Mouse (Mus musculus) MEL (cell line): ENCODE data around the gene D630003M21Rik. TPM values are rescaled to one million over a fixed set of nuclear protein-coding genes. Genes with fewer than 3 reads are reported as not detected.

Source experiments
- DNase-seq: peaks from one replicate; pipeline ENCODE4 v3.0.0; 2011; ENCODE audit warnings: low read depth, low spot score
- H3K27ac ChIP-seq: 2 replicates; pipeline ENCODE4 v1.5.1; 2012; ENCODE audit warnings: low read depth, mild to moderate bottlenecking, control low read depth, low read length, moderate library complexity; ENCODE audit not compliant: control insufficient read depth
- H3K27me3 ChIP-seq, 2 experiments: fragments of 150-350 bp in 1 of 2; sonication (generic) in 1 of 2; 2 replicates each; pipeline ENCODE4 v1.6.1; 2012; ENCODE audit warnings: low read length in 2 of 2, mild to moderate bottlenecking in 2 of 2, improper control_type of control experiment in 1 of 2, moderate library complexity in 1 of 2; ENCODE audit not compliant: insufficient read depth in 2 of 2, control insufficient read depth in 1 of 2
- H3K36me3 ChIP-seq, 2 experiments: 2 replicates each; pipeline ENCODE4 v1.6.1; 2012 to 2014; ENCODE audit warnings: low read length in 2 of 2, improper control_type of control experiment in 1 of 2, inconsistent platforms in 1 of 2, mild to moderate bottlenecking in 1 of 2; ENCODE audit not compliant: insufficient read depth in 2 of 2, control insufficient read depth in 1 of 2
- H3K4me1 ChIP-seq, 2 experiments: fragments of 150-350 bp in 1 of 2; sonication (generic) in 1 of 2; 2 replicates each; pipeline ENCODE4 v1.6.1; 2012; ENCODE audit warnings: low read length in 2 of 2, improper control_type of control experiment in 1 of 2, mild to moderate bottlenecking in 1 of 2; ENCODE audit not compliant: insufficient read depth in 2 of 2, control insufficient read depth in 1 of 2
- H3K4me3 ChIP-seq, 2 experiments: fragments of 150-350 bp in 1 of 2; sonication (generic) in 1 of 2; 2 replicates each; pipeline ENCODE4 v1.5.1; 2012; ENCODE audit warnings: low read depth in 2 of 2, low read length in 2 of 2, mild to moderate bottlenecking in 2 of 2, moderate library complexity in 2 of 2, control low read depth in 1 of 2, improper control_type of control experiment in 1 of 2; ENCODE audit not compliant: control insufficient read depth in 1 of 2, insufficient read depth in 1 of 2
- H3K79me2 ChIP-seq: 2 replicates; pipeline ENCODE4 v1.6.1; 2012; ENCODE audit warnings: mild to moderate bottlenecking, low read length, moderate library complexity; ENCODE audit not compliant: control insufficient read depth, poor library complexity, insufficient read depth
- H3K9ac ChIP-seq: 2 replicates; pipeline ENCODE4 v1.6.1; 2012; ENCODE audit warnings: low read depth, mild to moderate bottlenecking, control low read depth, low read length, moderate library complexity; ENCODE audit not compliant: control insufficient read depth, poor library complexity, severe bottlenecking
- H3K9me3 ChIP-seq: fragments of 150-350 bp; sonication (generic); replicated peaks from 2 replicates; pipeline ENCODE4 v1.6.1; 2012; ENCODE audit warnings: mild to moderate bottlenecking, low read length, improper control_type of control experiment, moderate library complexity; ENCODE audit not compliant: insufficient read depth
- CHD2 ChIP-seq: IDR thresholded peaks from 2 replicates; pipeline ENCODE4 v1.6.1; 2011; ENCODE audit warnings: low read length, improper control_type of control experiment
- CTCF ChIP-seq, 3 experiments: IDR thresholded peaks in 2 of 3; conservative IDR thresholded peaks in 1 of 3; 2 replicates each; pipeline ENCODE4 v1.5.1; 2011 to 2012; ENCODE audit warnings: low read length in 3 of 3, low read depth in 2 of 3, mild to moderate bottlenecking in 2 of 3, improper control_type of control experiment in 1 of 3, inconsistent platforms in 1 of 3, mixed read lengths in 1 of 3, moderate library complexity in 1 of 3; ENCODE audit not compliant: control insufficient read depth in 1 of 3, insufficient read depth in 1 of 3, poor library complexity in 1 of 3, severe bottlenecking in 1 of 3
- ELF1 ChIP-seq: IDR thresholded peaks from 2 replicates; pipeline ENCODE4 v1.6.1; 2014; ENCODE audit warnings: low read depth, mild to moderate bottlenecking, inconsistent platforms, low read length, improper control_type of control experiment, moderate library complexity
- EP300 ChIP-seq, 2 experiments: IDR thresholded peaks; 2 replicates each; pipeline ENCODE4 v1.6.1; 2011; ENCODE audit warnings: improper control_type of control experiment in 2 of 2, low read length in 2 of 2, low read depth in 1 of 2, mild to moderate bottlenecking in 1 of 2
- ETS1 ChIP-seq: IDR thresholded peaks from 2 replicates; pipeline ENCODE4 v1.6.1; 2012; ENCODE audit warnings: low read depth, mild to moderate bottlenecking, inconsistent platforms, low read length, improper control_type of control experiment, moderate library complexity
- GABPA ChIP-seq: IDR thresholded peaks from 2 replicates; pipeline ENCODE4 v1.6.1; 2012; ENCODE audit warnings: low read depth, mild to moderate bottlenecking, inconsistent platforms, low read length, improper control_type of control experiment, moderate library complexity
- HCFC1 ChIP-seq: IDR thresholded peaks from 2 replicates; pipeline ENCODE4 v1.6.1; 2012; ENCODE audit warnings: low read depth, mild to moderate bottlenecking, inconsistent platforms, low read length, improper control_type of control experiment, moderate library complexity
- MAX ChIP-seq: IDR thresholded peaks from 2 replicates; pipeline ENCODE4 v1.6.1; 2011; ENCODE audit warnings: low read length, improper control_type of control experiment
- MXI1 ChIP-seq: IDR thresholded peaks from 2 replicates; pipeline ENCODE4 v1.6.1; 2011; ENCODE audit warnings: mild to moderate bottlenecking, low read depth, low read length, improper control_type of control experiment
- MYB ChIP-seq: IDR thresholded peaks from 2 replicates; pipeline ENCODE4 v1.6.1; 2011; ENCODE audit warnings: mild to moderate bottlenecking, low read depth, low read length, improper control_type of control experiment
- POLR2AphosphoS5 ChIP-seq: IDR thresholded peaks from 2 replicates; pipeline ENCODE4 v1.6.1; 2012; ENCODE audit warnings: low read depth, borderline replicate concordance, mild to moderate bottlenecking, inconsistent platforms, low read length, moderate library complexity, mixed read lengths
- RCOR1 ChIP-seq: IDR thresholded peaks from 2 replicates; pipeline ENCODE4 v1.6.1; 2012; ENCODE audit warnings: low read depth, mild to moderate bottlenecking, inconsistent platforms, low read length, improper control_type of control experiment
- TBP ChIP-seq: IDR thresholded peaks from 2 replicates; pipeline ENCODE4 v1.8.0; 2011; ENCODE audit warnings: low read depth, low read length, improper control_type of control experiment
- UBTF ChIP-seq: IDR thresholded peaks from 2 replicates; pipeline ENCODE4 v1.6.1; 2012; ENCODE audit warnings: low read depth, mild to moderate bottlenecking, inconsistent platforms, low read length, improper control_type of control experiment, moderate library complexity, borderline replicate concordance; ENCODE audit not compliant: insufficient read depth
- USF2 ChIP-seq, 2 experiments: IDR thresholded peaks; 2 replicates each; pipeline ENCODE4 v1.6.1; 2011 to 2012; ENCODE audit warnings: improper control_type of control experiment in 2 of 2, low read length in 2 of 2, borderline replicate concordance in 1 of 2, inconsistent platforms in 1 of 2, low read depth in 1 of 2, mild to moderate bottlenecking in 1 of 2; ENCODE audit not compliant: insufficient read depth in 1 of 2
- ZC3H11A ChIP-seq: IDR thresholded peaks from 2 replicates; pipeline ENCODE4 v1.6.1; 2012; ENCODE audit warnings: low read depth, mild to moderate bottlenecking, inconsistent platforms, low read length, improper control_type of control experiment
- polyA plus RNA-seq, 2 experiments: library from polyadenylated mRNA; stranded (reverse) in 1 of 2; unstranded in 1 of 2; fragments of >175 nt in 1 of 2; fragments of >200 nt in 1 of 2; gene quantifications; 2 replicates each; pipeline versions ENCODE4 v1.2.1 to v1.2.4; 2012; ENCODE audit warnings: low replicate concordance in 2 of 2, low read depth in 1 of 2; ENCODE audit not compliant: insufficient read length in 2 of 2, insufficient read depth in 1 of 2, missing spikeins in 1 of 2
- total RNA-seq: library from RNA; depleted of rRNA; stranded (reverse); fragments of 300-350 nt; gene quantifications from 2 replicates; pipeline ENCODE4 v1.2.3, GENCODE M21; 2012

Gene D630003M21Rik
- total and polyA plus RNA-seq, 3 experiments = 0.10 TPM; not detected in 2

DNA sequence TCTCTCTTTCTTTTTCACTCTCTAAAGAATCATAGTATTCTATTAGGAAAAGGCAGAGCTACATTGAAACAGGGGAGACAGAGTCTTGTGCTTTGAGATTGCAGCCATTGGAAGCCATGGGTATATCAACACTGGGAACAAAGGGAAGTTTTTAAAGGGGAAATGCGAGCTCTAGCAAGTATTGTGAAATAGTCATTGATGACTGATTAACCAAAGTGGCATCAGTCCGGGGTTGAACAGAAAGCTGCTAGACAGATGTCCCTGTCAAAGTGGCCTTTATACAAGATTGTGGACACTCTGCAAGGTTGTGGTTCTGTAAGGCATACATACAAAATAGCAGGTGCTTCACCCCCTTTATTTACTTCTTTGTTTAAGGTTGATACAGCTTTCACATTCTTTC, 73.4 kb downstream of the D630003M21Rik start:
- Histone ChIP-seq H3K27ac (no peak overlapping the region), H3K9me3 (no peaks in the 10 kb centered on the region), H3K27me3 (no peaks in the 10 kb centered on the region), H3K9ac (no peak overlapping the region), H3K79me2 (no peaks in the 10 kb centered on the region), H3K36me3 (peaks cover 0 to 4% of the 10 kb centered on the region in 2 experiments; a peak in 2 of 4 replicates)
- no peak for DNase-seq
- TF ChIP-seq EP300 (IDR thresholded peaks at IDR 0.05; ENCODE audit: low read depth in 1 of 2, low read length in 2 of 2) (no peak), UBTF (no peak), ZC3H11A (no peak), POLR2AphosphoS5 (no peak), ETS1 (no peak), USF2 (IDR thresholded peaks at IDR 0.05; ENCODE audit: borderline replicate concordance in 1 of 2, insufficient read depth in 1 of 2, low read depth in 1 of 2, low read length in 2 of 2) (no peak)
- TF ChIP-seq, all 39 proteins: peak for 0
- Histone ChIP-seq H3K4me3 (no peak overlapping the region), H3K4me1 (peaks cover 4 to 18% of the 10 kb centered on the region in 2 experiments)

DNA sequence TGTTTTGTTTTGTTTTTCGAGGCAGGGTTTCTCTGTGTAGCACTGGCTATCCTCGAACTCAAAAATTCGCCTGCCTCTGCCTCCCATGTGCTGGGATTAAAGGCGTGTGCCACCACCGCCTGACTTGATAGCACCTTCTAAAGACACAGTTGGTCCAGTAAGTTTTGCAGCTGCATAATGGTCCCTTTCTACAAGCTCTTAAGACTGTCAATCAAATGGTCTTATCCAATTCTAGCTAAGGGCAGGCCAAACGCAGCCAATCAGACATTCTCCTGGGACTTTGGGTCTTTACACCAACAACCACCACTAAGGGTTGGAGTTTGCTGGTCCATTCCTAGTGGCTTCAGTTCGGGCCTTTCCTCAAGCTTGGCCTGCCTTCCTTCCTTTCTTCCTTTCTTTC, 73.9 kb downstream of the D630003M21Rik start:
- Histone ChIP-seq H3K9ac (no peak overlapping the region), H3K79me2 (no peaks in the 10 kb centered on the region), H3K4me1 (peaks cover 4 to 14% of the 10 kb centered on the region in 2 experiments), H3K36me3 (peaks cover 0 to 4% of the 10 kb centered on the region in 2 experiments; a peak in 2 of 4 replicates), H3K27ac (no peak overlapping the region), H3K4me3 (no peak overlapping the region), H3K9me3 (no peaks in the 10 kb centered on the region), H3K27me3 (no peaks in the 10 kb centered on the region)
- no peak for DNase-seq
- TF ChIP-seq TBP = no peak
- TF ChIP-seq CHD2 = no peak
- no peak for TF ChIP-seq CTCF (IDR thresholded peaks at IDR 0.05 in 2 of 3, conservative IDR thresholded peaks at IDR 0.05 in 1 of 3; ENCODE audit: control insufficient read depth in 1 of 3, insufficient read depth in 1 of 3, low read depth in 2 of 3, low read length in 3 of 3, poor library complexity in 1 of 3, severe bottlenecking in 1 of 3)
- TF ChIP-seq HCFC1 = no peak
- TF ChIP-seq GABPA = no peak
- TF ChIP-seq ELF1 = no peak
- no peak for TF ChIP-seq MAX
- no peak for TF ChIP-seq RCOR1
- no peak for TF ChIP-seq MXI1
- TF ChIP-seq MYB = no peak
- no peak for TF ChIP-seq ETS1
- no peak for TF ChIP-seq ZC3H11A
